Mouse (Mus musculus) splenic B cell, adult 2 months (primary cell): ENCODE measurements around the gene Fhl2.

Source experiments
- DNase-seq: peaks from one replicate; pipeline ENCODE4 v3.0.0-alpha.2; 2011; ENCODE audit warnings: low read depth, low spot score
- H3K27me3 ChIP-seq: 2 replicates; pipeline ENCODE4 v1.6.1; 2012; ENCODE audit warnings: mild to moderate bottlenecking, low read length, moderate library complexity, mixed read lengths; ENCODE audit not compliant: control insufficient read depth, poor library complexity, insufficient read depth, severe bottlenecking
- H3K36me3 ChIP-seq: 2 replicates; pipeline ENCODE4 v1.6.1; 2012; ENCODE audit warnings: mild to moderate bottlenecking, low read length, moderate library complexity, mixed read lengths; ENCODE audit not compliant: control insufficient read depth, poor library complexity, insufficient read depth, severe bottlenecking

Fhl2 gene

GRCm38 (mm10) chr1:43171816-43172215, 25.0 kb downstream of the Fhl2 start:
- DNase-seq = no peak
- Histone ChIP-seq H3K27me3 (no peaks in the 10 kb centered on the region), H3K36me3 (no peaks in the 10 kb centered on the region)

DNA sequence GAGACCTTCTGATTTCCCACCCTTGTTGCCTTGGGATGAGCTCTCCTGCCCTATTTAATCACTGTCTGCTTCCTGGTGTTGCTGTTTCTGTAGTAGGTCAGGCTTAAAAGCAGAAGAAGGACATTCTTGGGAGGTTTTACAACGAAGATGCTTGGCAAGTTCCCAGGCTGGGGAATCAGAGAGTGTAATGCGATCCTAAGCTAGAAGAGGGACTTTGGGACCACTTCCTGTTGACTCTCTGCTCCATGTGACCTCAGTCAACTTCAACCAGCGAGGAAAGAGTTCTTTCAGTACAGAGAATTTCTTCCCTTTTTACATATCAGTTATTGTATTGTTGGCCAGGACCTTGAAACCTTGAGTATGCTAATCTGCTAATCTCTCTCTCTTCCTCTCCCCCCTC, 25.7 kb downstream of the Fhl2 start:
- no peaks in the 10 kb centered on the region for H3K27me3 ChIP-seq
- DNase-seq = no peak
- H3K36me3 ChIP-seq = no peaks in the 10 kb centered on the region

DNA sequence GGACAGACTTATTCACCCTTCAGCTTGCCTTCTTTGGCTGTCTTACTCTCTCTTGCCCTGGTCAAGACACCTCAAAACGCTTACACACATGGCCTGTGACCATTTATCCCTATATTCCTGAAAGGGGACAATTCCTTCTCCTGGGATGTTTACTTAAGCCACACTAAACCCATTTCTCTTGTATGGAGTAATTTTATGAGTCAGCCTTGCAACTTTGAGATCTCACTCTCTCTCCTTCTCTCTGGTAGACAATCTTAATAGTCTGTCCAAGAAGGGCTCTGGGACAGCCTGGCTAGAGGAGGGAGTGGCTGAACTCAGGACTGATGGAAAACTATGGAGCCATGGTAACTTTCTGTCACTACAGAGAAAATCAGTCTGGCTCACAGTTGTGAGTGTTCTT, 27.1 kb downstream of the Fhl2 start:
- H3K36me3 ChIP-seq = no peaks in the 10 kb centered on the region
- no peaks in the 10 kb centered on the region; the same call in 1 of the 2 replicates for H3K27me3 ChIP-seq
- DNase-seq = no peak

DNA sequence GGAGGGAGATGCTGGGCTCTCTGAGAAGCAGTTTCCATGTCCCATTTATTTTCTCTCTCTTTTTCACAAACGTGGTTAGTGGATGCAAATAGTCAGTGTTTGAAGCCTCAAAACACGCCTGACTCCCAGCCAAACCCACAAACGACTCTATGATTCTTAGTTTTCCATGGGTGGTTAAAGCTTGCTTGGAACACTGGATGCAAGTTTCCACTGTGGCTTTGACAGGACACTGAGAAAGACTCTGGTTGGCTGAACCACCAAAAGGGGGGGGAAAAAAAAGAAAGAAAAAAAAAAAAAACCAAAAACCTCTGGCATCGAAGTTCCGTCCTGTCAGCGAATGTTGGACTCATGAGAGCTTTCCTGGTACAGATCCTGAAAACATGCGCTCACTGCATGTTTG, 27.6 kb downstream of the Fhl2 start:
- no peaks in the 10 kb centered on the region for H3K36me3 ChIP-seq
- no peak for DNase-seq
- H3K27me3 ChIP-seq = no peaks in the 10 kb centered on the region; the same call in 1 of the 2 replicates

GRCm38 (mm10) chr1:43168618-43169017, 28.2 kb downstream of the Fhl2 start:
- no peak for DNase-seq
- Histone ChIP-seq H3K27me3 (no peaks in the 10 kb centered on the region; the same call in 1 of the 2 replicates), H3K36me3 (no peaks in the 10 kb centered on the region)

GRCm38 (mm10) chr1:43168026-43168425, 28.8 kb downstream of the Fhl2 start:
- DNase-seq = no peak
- H3K27me3 ChIP-seq = no peaks in the 10 kb centered on the region; the same call in none of the 2 replicates
- no peaks in the 10 kb centered on the region for H3K36me3 ChIP-seq

DNA sequence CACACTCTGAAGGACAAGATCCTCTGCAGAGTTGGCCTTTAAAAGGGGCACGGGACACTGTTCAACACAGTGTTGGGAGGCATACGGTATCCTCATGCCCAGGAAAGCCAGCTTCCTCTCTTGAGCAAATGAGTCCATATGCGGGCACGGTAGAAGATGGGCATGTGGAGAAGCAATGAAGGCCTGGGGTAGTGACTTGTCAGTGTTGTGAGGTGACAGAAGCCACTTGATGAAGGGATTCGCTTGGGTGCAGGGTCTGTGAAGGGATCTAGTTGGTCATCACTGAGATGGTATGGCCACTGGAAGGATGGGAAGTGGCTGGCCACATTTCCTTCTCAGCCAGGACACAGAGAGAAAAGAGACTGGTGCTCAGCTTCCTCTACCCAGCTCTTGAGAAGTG, 32.2 kb downstream of the Fhl2 start:
- Histone ChIP-seq H3K36me3 (no peaks in the 10 kb centered on the region), H3K27me3 (no peaks in the 10 kb centered on the region; the same call in none of the 2 replicates)
- DNase-seq = no peak

DNA sequence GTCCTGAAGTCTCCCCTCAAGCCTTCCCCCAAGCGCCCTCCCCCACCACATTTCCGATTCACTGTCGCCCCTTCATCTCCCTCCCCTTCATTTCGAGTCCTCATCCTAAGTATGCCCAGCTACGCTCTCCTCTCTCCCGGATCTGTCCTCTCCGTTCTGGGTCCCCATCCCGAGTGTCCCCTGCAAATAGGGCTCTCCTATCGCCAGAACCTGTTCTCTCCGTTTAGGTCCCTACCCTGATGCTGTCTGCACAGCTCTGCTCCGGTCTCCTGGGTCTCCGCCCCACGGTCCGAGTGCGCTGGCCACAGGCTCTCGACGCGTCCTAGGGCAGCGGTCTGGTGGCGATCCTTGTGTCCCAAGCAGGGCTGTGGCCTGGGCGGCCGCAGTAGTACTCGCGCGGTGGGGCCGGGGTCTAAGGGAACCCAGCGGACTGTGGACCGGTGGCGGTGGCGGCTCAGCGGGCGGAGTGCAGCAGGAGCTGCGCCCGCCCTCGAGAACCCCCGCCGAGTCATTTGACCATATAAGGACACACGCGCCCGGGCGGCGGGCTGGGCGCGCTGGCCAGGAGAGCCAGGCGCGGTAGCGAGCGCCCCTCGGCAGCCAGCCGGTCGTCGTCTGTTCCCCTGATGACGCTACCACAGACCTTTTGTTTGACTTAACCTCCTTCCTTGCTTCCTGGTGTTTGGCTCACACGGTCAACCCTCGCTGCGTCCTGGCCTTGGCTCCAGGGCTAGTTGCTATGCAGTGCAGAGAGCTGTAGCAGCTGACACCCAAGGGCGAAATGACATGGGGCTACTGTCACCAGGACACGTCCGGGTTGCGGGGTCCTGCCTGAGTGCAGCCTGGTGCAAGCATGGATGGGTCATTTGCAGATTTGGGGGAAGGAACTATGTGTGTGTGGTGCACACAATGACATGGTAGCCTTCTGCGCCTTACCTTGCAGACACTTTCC, 33.0 kb downstream of the Fhl2 start:
- DNase-seq = peak; percentile 15
- H3K36me3 ChIP-seq = no peaks in the 10 kb centered on the region
- H3K27me3 ChIP-seq = no peaks in the 10 kb centered on the region; the same call in none of the 2 replicates

- DNase-seq = no peak
- Histone ChIP-seq H3K27me3 (no peaks in the 10 kb centered on the region; the same call in none of the 2 replicates), H3K36me3 (no peaks in the 10 kb centered on the region)
These were observed 33.7 kb downstream of the Fhl2 start for GRCm38 (mm10) chr1:43163084-43163466.

DNA sequence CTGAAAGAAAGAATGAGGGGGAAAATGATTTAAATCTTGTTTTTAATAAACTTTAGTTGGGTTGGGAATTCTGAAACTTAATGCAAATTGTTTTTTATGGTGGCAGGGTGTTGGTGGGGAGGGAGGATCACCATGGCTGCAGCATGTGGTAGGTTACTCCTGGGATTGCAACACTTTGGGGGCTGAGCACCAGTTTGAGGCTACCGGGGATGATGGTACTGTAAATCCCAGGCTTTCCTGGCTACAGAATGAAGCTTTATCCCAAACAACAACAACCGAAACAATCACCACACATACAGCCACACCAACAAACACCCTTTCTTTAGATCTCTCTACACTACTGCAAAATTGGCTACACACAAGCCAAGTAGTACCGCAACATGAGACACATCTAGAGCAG, 34.4 kb downstream of the Fhl2 start:
- no peaks in the 10 kb centered on the region for H3K36me3 ChIP-seq
- no peak for DNase-seq
- no peaks in the 10 kb centered on the region; the same call in none of the 2 replicates for H3K27me3 ChIP-seq

DNA sequence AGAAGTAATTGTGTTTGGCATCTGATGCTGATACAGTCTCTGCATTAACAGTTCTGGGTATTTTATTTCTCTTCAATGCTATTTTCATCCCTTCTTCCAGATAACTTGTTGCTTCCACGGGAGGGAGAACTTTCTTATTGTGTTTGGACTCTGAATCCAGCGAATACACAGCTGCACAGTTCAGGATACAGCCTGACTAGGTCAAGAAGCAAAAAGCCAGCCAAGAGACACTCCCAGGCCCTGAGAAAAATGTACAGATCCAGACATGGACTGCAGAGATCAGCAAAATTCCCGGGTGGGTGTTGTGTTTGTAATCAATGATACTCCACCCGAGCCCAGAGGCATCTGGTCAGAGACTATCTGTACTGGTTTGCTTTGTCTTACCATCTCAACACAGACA, 37.4 kb downstream of the Fhl2 start:
- no peaks in the 10 kb centered on the region; the same call in 1 of the 2 replicates for H3K27me3 ChIP-seq
- DNase-seq = no peak
- H3K36me3 ChIP-seq = no peaks in the 10 kb centered on the region

DNA sequence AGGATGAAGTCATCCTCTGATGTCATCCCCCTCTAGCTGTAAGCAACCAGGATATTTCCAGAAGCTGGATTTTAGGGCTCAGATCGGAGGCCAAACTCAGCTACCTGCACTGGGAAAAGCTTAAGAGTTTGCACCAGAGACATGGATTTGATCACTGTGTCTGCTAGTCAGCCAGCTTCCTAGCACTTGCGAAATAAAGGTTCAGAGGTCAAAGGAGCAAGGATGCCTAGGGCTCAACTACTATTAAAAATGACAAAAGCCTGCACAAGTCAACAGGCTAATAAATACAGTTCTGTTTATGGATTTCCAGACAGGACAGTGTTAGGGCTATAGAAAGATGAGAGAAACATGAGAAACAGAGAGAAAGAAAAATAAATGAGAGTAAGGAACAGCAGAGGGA, 38.9 kb downstream of the Fhl2 start:
- Histone ChIP-seq H3K36me3 (no peaks in the 10 kb centered on the region), H3K27me3 (no peaks in the 10 kb centered on the region)
- DNase-seq = no peak

- no peak for DNase-seq
- H3K36me3 ChIP-seq = no peaks in the 10 kb centered on the region
- no peaks in the 10 kb centered on the region for H3K27me3 ChIP-seq
These were observed 42.3 kb downstream of the Fhl2 start for GRCm38 (mm10) chr1:43154491-43154890.

GRCm38 (mm10) chr1:43153538-43153937, 43.2 kb downstream of the Fhl2 start:
- DNase-seq = no peak

GRCm38 (mm10) chr1:43152626-43153025, 44.2 kb downstream of the Fhl2 start:
- no peaks in the 10 kb centered on the region for H3K27me3 ChIP-seq
- no peak for DNase-seq
- H3K36me3 ChIP-seq = no peaks in the 10 kb centered on the region

More at GRCm38 (mm10) chr1:43153538-43153937, 43.2 kb downstream of the Fhl2 start:
- no peaks in the 10 kb centered on the region for H3K27me3 ChIP-seq
- H3K36me3 ChIP-seq = no peaks in the 10 kb centered on the region
